Mouse (Mus musculus) bone marrow, adult 2 months (tissue): ENCODE results near the gene Adcy9. TPM values are rescaled to one million over a fixed set of nuclear protein-coding genes. Genes with fewer than 3 reads are reported as not detected.
A peak's percentile ranks its signal among the peaks of the same experiment; 100 is the strongest.

Experiments used
- H3K27ac ChIP-seq: fragments of 200-500 bp; 2 replicates; pipeline ENCODE4 v1.5.1; 2012; ENCODE audit warnings: low read depth, mild to moderate bottlenecking, control low read depth, inconsistent platforms, low read length; ENCODE audit not compliant: control insufficient read depth, poor library complexity, insufficient read depth
- H3K4me1 ChIP-seq: fragments of 200-500 bp; 2 replicates; pipeline ENCODE4 v1.6.1; 2011; ENCODE audit warnings: low read length; ENCODE audit not compliant: control insufficient read depth, insufficient read depth
- H3K4me3 ChIP-seq: fragments of 200-500 bp; replicated peaks from 2 replicates; pipeline ENCODE3; 2011; ENCODE audit warnings: mild to moderate bottlenecking, low read depth, low read length, control low read depth; ENCODE audit not compliant: control insufficient read depth
- CTCF ChIP-seq: fragments of 200-500 bp; IDR thresholded peaks from 2 replicates; pipeline ENCODE4 v1.5.1; 2011; ENCODE audit warnings: low read length, control low read depth; ENCODE audit not compliant: control insufficient read depth, insufficient read depth
- POLR2A ChIP-seq: fragments of 200-500 bp; IDR thresholded peaks from 2 replicates; pipeline ENCODE4 v1.6.1; 2011; ENCODE audit warnings: low read depth, mild to moderate bottlenecking, control low read depth, low read length, borderline replicate concordance; ENCODE audit not compliant: control insufficient read depth
- WGBS: fragments of 180-500 bp; shearing (Covaris S2); methylation state at CpG from one replicate; pipeline ENCODE4 v1.1.7; 2018; 5-methylcytosine and 5-hydroxymethylcytosine counted together
- polyA plus RNA-seq: library from polyadenylated mRNA; stranded (reverse); fragments of >200 nt; gene quantifications from 2 replicates; pipeline ENCODE4 v1.2.4, GENCODE M21; 2011; ENCODE audit warnings: low replicate concordance; ENCODE audit not compliant: missing spikeins, insufficient read depth, insufficient read length

Gene Adcy9
- polyA plus RNA-seq, 1 experiment, result 5.2 TPM

GRCm38 (mm10) chr16:4381487-4381886 is 38.8 kb downstream of the Adcy9 start:
- WGBS, result 20% methylated on average over 4 of the region's 4 CpGs
- H3K27ac ChIP-seq, result peak overlapping the region; percentile 31; the same call in 1 of the 2 replicates
- peaks cover 3% of the 10 kb centered on the region for H3K4me1 ChIP-seq
- TF ChIP-seq POLR2A (no peak), CTCF (no peak)
- no peak overlapping the region for H3K4me3 ChIP-seq

GRCm38 (mm10) chr16:4378788-4379187 is 41.5 kb downstream of the Adcy9 start:
- no peak for TF ChIP-seq POLR2A
- no peak for TF ChIP-seq CTCF
- WGBS, result 79% methylated on average over 1 of the region's 1 CpGs

GRCm38 (mm10) chr16:4377556-4377955 is 42.7 kb downstream of the Adcy9 start:
- H3K27ac ChIP-seq, result no peak overlapping the region
- TF ChIP-seq POLR2A, result no peak
- no peak for TF ChIP-seq CTCF
- peaks cover 3% of the 10 kb centered on the region for H3K4me1 ChIP-seq
- 77% methylated on average over 5 of the region's 5 CpGs for WGBS
- no peak overlapping the region for H3K4me3 ChIP-seq

More at GRCm38 (mm10) chr16:4378788-4379187, 41.5 kb downstream of the Adcy9 start:
- H3K27ac ChIP-seq, result no peak overlapping the region
- H3K4me1 ChIP-seq, result peaks cover 3% of the 10 kb centered on the region
- no peak overlapping the region for H3K4me3 ChIP-seq

GRCm38 (mm10) chr16:4374780-4375380 is 45.4 kb downstream of the Adcy9 start:
- no peak for TF ChIP-seq CTCF
- TF ChIP-seq POLR2A, result no peak
- Histone ChIP-seq H3K27ac (no peak overlapping the region), H3K4me1 (peaks cover 5% of the 10 kb centered on the region; the same call in 1 of the 2 replicates), H3K4me3 (no peak overlapping the region)
- WGBS, result 27% methylated on average over 7 of the region's 7 CpGs

- H3K4me3 ChIP-seq, result no peak overlapping the region
- no peak for TF ChIP-seq POLR2A
- TF ChIP-seq CTCF, result no peak
- H3K4me1 ChIP-seq, result peaks cover 5% of the 10 kb centered on the region; the same call in 1 of the 2 replicates
- no peak overlapping the region for H3K27ac ChIP-seq
- WGBS, result 70% methylated on average over 5 of the region's 5 CpGs
Measured at GRCm38 (mm10) chr16:4374270-4374669, 46.0 kb downstream of the Adcy9 start.

- Histone ChIP-seq H3K4me1 (peaks cover 5% of the 10 kb centered on the region; the same call in 1 of the 2 replicates), H3K27ac (peak overlapping the region; percentile 57), H3K4me3 (no peak overlapping the region)
- no peak for TF ChIP-seq CTCF
- no peak for TF ChIP-seq POLR2A
- 23% methylated on average over 2 of the region's 2 CpGs for WGBS
Measured at GRCm38 (mm10) chr16:4371039-4371438, 49.3 kb downstream of the Adcy9 start.

- WGBS, result 38% methylated on average over 10 of the region's 10 CpGs
- H3K4me1 ChIP-seq, result peaks cover 5% of the 10 kb centered on the region; the same call in 1 of the 2 replicates
- no peak overlapping the region for H3K4me3 ChIP-seq
- TF ChIP-seq POLR2A, result no peak
- TF ChIP-seq CTCF, result no peak
- peak overlapping the region; percentile 57 for H3K27ac ChIP-seq
Measured at GRCm38 (mm10) chr16:4370141-4370541, 50.2 kb downstream of the Adcy9 start.

GRCm38 (mm10) chr16:4367930-4368329 is 52.4 kb downstream of the Adcy9 start:
- Histone ChIP-seq H3K4me3 (no peak overlapping the region), H3K4me1 (peaks cover 5% of the 10 kb centered on the region; the same call in 1 of the 2 replicates), H3K27ac (no peak overlapping the region)
- WGBS, result 77% methylated on average over 3 of the region's 3 CpGs
- TF ChIP-seq CTCF (no peak), POLR2A (no peak)

GRCm38 (mm10) chr16:4367291-4367690 is 53.0 kb downstream of the Adcy9 start:
- no peak overlapping the region for H3K27ac ChIP-seq
- TF ChIP-seq CTCF (no peak), POLR2A (no peak)
- H3K4me3 ChIP-seq, result no peak overlapping the region
- peaks cover 5% of the 10 kb centered on the region; the same call in 1 of the 2 replicates for H3K4me1 ChIP-seq
- WGBS, result 82% methylated on average over 1 of the region's 1 CpGs
